Mouse (Mus musculus) kidney, postnatal 14 days (tissue): Measurements from ENCODE around the gene Olfr745.

Experiments used
- DNase-seq: peaks from one replicate; pipeline ENCODE4 v3.0.0; 2022; ENCODE audit warnings: mixed read lengths

The Olfr745 gene

GRCm38 (mm10) chr14:50639088-50639487 lies at the start of gene Olfr745:
Olfr745 (plus strand) TSS chr14:50639388.
- DNase-seq, result no peak

GRCm38 (mm10) chr14:50614579-50614978 lies 24.6 kb upstream of the Olfr745 start, which contains the start of gene Olfr744:
Olfr744 (plus strand) TSS chr14:50614879.
- no peak for DNase-seq

- DNase-seq, result no peak
Measured at GRCm38 (mm10) chr14:50646783-50647182, 7.6 kb downstream of the Olfr745 start, which contains the start of gene Olfr746. Olfr746 (plus strand) TSS chr14:50647083.

GRCm38 (mm10) chr14:50693106-50693505 lies 53.9 kb downstream of the Olfr745 start, which contains the start of gene Olfr747:
Olfr747 (minus strand) TSS chr14:50693206.
- no peak for DNase-seq
